34 mouse cellular contexts compared by ENCODE assay signal in genomic region chr12:104539911-104540310, GRCm38 (mm10).
"Had no signal": no experiment of that assay in that cellular context is flagged by ENCODE, and none has a peak within 500 bp of the region (broad histone marks: within the 10 kb centered on the region; RNA-seq: fewer than 3 reads in every experiment).

No protein-coding gene starts in this region.

- H3K27me3 ChIP-seq: heart, embryonic 12.5 days; heart, embryonic 15.5 days; hindbrain, embryonic 12.5 days; hindbrain, embryonic 13.5 days; hindbrain, embryonic 15.5 days; intestine, embryonic 15.5 days; kidney, embryonic 15.5 days had no signal

- ATAC-seq: hindbrain, embryonic 16.5 days; hindbrain, postnatal 0 days; inflammation-experienced regulatory T-cells, adult 6 months; intestine, embryonic 15.5 days; intestine, embryonic 16.5 days; intestine, postnatal 0 days had no signal

- H3K36me3 ChIP-seq: heart, embryonic 12.5 days; heart, embryonic 13.5 days; heart, embryonic 15.5 days; hindbrain, embryonic 10.5 days; hindbrain, embryonic 12.5 days; hindbrain, embryonic 13.5 days; hindbrain, embryonic 15.5 days; intestine, embryonic 15.5 days; kidney, embryonic 15.5 days had no signal

- H3K4me1 ChIP-seq: heart, embryonic 12.5 days; heart, embryonic 13.5 days; heart, embryonic 15.5 days; hindbrain, embryonic 13.5 days; hindbrain, embryonic 15.5 days; intestine, embryonic 15.5 days had no signal

- H3K9ac ChIP-seq: heart, embryonic 12.5 days; heart, embryonic 13.5 days; heart, embryonic 15.5 days; hindbrain, embryonic 12.5 days; hindbrain, embryonic 13.5 days; hindbrain, embryonic 14.5 days; hindbrain, embryonic 15.5 days; intestine, embryonic 15.5 days; kidney, embryonic 15.5 days had no signal

- H3K4me2 ChIP-seq: heart, embryonic 11.5 days; heart, embryonic 12.5 days; heart, embryonic 13.5 days; heart, embryonic 15.5 days; hindbrain, embryonic 12.5 days; hindbrain, embryonic 13.5 days; hindbrain, embryonic 14.5 days; hindbrain, embryonic 15.5 days; intestine, embryonic 15.5 days; kidney, embryonic 15.5 days had no signal

- H3K27ac ChIP-seq: heart, embryonic 13.5 days; heart, embryonic 15.5 days; hindbrain, embryonic 10.5 days; hindbrain, embryonic 12.5 days; hindbrain, embryonic 13.5 days; hindbrain, embryonic 14.5 days; hindbrain, embryonic 15.5 days; hindbrain, postnatal 0 days; intestine, embryonic 15.5 days; kidney, embryonic 15.5 days; kidney, postnatal 0 days; layer of hippocampus, adult 2 months; left cerebral cortex, adult 2 months had no signal

- H3K9me3 ChIP-seq: heart, embryonic 12.5 days; heart, embryonic 13.5 days; heart, embryonic 15.5 days; hindbrain, embryonic 10.5 days; hindbrain, embryonic 12.5 days; hindbrain, embryonic 13.5 days; hindbrain, embryonic 15.5 days; intestine, embryonic 15.5 days; kidney, embryonic 15.5 days had no signal

- DNase-seq: heart, postnatal 10 days; heart, postnatal 14 days; heart, postnatal 36 days; heart, postnatal 4 days; kidney, adult 11 months; kidney, adult 18-20 months; kidney, adult 2 months; kidney, adult 9 months; kidney, postnatal 10 days; kidney, postnatal 14 days; kidney, postnatal 25 days; kidney, postnatal 36 days; kidney, postnatal 4 days; layer of hippocampus, adult 9-11 months; layer of hippocampus, postnatal 36 days had no signal

- H3K4me3 ChIP-seq: heart, embryonic 12.5 days; heart, embryonic 13.5 days; heart, embryonic 15.5 days; hindbrain, embryonic 10.5 days; hindbrain, embryonic 12.5 days; hindbrain, embryonic 13.5 days; hindbrain, embryonic 15.5 days; intestine, embryonic 15.5 days; kidney, embryonic 15.5 days; layer of hippocampus, adult 2 months; left cerebral cortex, adult 2 months had no signal
